Mouse (Mus musculus) T-helper 2 cell (primary cell): ENCODE results near the gene Spata17.

ENCODE experiments used
- in situ Hi-C: fragments of 300-600 bp; cut with MboI, MseI; formaldehyde crosslinking; loops from one replicate; pipeline ENCODE4 v1.15.1; 2025; ENCODE audit warnings: high pct_unique_total_duplicates

Spata17 gene

DNA sequence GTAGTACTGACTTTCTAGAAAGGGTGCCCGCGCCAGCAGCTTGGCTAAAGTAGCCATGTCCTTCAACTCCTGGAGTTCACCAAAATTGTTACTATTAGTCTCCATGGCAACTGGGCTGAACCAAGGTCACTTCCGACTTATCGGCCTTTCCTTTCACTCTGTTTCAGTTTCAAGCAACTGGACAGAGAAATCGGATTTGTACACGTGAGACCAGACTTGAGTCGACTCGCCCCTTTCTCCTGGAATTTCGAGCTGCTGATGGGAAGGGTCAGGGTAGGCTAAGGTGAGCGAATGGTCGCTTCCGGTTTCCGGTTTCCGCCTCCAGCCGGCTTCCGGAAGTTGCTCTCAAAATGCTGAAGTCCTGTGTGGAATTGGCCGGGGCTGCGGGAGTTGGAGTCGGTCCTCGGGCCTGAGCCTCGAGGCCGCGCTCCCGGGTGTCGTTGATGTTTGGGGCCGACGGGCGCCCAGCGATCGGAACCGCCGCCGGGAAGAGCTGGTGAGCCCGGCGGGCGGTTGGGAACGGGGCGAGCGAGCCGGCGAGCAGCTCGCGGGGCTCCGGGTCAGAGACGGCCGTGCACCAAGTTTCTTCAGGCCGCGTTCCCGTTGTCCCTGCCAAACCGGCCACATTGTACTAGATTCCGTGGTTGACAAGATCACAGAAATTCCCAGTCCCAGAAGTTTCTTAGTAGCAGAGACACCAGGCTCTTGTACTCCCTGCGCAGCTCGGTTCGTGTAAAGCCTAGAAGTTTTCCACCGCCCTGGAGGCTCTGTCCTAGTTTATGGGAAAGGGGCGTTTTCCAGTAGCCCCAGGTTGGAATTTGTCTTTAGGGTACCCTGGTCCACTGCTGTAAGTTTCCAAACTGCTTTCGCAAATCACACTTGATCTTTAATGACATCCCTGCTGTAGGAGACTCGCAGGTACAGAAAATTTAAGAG is at the start of gene Spata17, which contains the start of gene Gpatch2:
TSS of gene Spata17 (minus strand) at position 285 of the 936 bp plus-strand sequence.
TSS of gene Gpatch2 (plus strand) at position 328 of the 936 bp plus-strand sequence.
- in situ Hi-C loops: loop anchor here (25.0 kb wide), 1 partner anchor 478 kb away; the partner anchor contains the start of gene Rrp15

- in situ Hi-C loops: no loop called here
Measured at GRCm38 (mm10) chr1:187258756-187259155, 43.5 kb upstream of the Spata17 start.

DNA sequence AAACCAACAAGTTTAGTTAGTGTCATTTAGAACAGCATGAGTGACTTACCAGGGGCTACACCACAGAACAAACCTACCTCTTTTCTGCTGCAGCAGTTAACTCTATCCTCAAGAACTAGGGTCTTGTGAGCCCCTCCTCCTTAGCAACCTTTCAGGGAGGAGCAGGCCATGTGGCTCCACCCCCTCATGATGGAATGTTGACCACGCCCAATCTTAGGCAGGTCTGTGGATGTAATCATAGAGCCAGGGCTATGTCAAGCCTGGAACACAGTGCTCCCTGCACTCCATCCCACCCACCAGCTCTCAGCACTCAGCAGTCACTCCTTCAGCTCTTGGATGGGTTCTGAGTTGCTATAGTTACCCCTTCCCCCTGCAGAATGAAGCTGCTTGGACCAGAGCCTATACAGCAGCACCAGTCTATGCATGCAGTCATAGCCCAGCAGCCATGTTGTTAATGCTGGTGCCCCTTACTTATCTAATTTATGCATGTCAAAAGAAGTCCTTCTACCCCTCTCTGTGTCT is 35.5 kb upstream of the Spata17 start:
- in situ Hi-C loops: no loop called here

- in situ Hi-C loops: no loop called here
Measured at GRCm38 (mm10) chr1:187244734-187245133, 29.5 kb upstream of the Spata17 start.

- in situ Hi-C loops: no loop called here
Measured at GRCm38 (mm10) chr1:187241329-187241728, 26.1 kb upstream of the Spata17 start.

- in situ Hi-C loops: no loop called here
Measured at GRCm38 (mm10) chr1:187240304-187240703, 25.0 kb upstream of the Spata17 start.

- in situ Hi-C loops: no loop called here
Measured at GRCm38 (mm10) chr1:187238061-187238460, 22.8 kb upstream of the Spata17 start.

GRCm38 (mm10) chr1:187236296-187236695 is 21.0 kb upstream of the Spata17 start:
- in situ Hi-C loops: no loop called here

DNA sequence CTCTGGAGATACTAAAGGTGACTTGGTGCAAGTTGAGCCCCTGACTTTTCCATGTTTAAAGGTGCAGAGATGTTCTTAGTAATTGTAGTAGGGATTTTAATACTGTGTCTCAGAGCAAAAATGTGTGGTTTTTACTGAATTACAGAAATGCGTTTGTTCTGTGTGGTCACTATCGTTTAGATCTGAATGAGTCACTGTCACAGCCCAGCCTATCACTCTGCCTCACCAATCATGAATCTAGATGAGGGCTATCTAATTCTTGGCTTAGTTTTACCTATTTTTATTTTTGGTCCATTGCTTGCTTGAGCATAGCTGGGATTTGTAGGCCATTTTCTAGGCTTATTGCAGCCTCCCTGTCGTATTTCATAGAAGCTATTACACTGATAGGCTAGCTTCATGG is 19.9 kb upstream of the Spata17 start:
- in situ Hi-C loops: no loop called here

DNA sequence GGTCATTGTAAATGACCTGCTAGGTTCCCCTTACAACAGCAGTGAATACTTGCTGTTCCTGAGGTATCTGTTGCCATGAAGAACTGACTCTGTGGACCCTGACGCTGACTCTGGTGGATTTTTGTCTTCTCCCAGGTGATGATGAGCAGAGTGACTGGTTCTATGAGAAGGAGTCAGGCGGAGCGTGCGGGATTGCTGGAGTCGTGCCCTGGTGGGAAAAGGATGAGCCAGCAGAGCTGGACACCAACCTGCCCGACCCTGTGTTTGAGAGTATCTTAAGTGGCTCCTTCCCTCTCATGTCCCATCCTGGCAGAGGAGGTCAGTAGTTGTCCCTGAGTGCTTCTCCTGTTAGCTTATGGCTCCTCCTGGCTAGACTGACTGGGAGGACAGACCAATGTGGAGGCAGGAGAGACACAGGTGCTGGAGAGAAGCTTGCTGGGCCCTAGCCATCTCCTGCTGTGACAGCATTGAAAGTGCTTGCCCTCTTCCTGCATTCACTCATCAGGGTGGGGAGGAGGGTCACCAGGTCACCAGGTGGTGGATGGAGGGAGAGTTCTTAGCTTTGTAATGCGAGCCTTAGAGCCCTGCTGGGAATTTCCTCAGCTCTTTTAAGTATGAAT is 17.8 kb upstream of the Spata17 start:
- in situ Hi-C loops: no loop called here

DNA sequence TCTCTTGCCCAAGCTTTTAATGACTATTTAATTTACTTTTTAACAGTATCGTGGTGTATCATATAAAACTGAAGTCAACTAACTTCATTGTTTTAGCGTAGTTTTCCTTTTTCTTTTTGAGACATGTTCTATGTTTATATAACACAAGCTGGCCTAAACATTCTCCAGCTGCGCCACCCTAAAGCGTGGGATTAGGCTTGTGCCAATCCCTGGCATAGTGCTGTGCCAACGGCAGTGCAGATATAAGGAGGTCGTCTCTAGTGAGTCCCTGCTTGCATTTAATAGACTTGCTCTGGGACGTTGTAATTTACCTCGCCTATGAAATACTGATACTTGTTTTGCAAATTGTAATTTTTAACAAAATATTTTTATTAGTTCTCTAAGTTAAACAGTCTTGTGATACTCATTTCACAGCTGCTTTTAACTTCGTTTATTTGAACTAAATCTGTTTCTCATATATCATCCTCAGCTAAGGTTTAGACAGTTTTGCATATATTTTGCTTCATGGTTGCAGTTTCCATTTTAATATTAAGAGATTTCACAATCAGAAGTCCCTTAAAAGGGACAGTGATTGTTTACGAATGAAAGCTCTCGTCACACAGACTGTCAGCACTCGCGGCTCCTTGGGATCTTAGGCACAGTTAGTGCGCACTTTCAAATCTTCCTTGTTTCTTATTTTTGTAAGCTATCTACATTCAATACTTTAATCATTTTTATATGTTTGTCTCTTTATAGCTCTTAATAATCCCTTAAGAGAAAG is 17.1 kb upstream of the Spata17 start:
- in situ Hi-C loops: no loop called here

DNA sequence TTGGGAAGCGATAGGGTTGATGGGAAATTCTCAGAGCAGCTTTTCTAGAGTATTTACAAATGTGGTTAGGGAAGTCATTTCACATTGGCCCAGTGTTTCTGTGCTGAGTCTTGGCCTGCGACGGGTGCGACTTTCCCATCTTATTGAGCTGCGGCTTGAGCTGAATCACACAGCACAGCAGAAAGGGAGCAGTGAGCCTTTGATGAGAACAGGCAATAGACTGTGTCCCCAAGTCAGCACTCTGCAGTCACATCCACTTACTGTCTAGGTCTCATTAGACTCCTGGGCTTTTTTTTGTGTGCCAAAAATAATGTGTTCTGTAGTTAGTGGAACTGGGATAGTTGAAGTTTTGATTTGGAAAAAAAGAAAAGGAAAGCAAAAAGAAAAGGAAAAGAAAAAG is 15.0 kb upstream of the Spata17 start:
- in situ Hi-C loops: no loop called here

GRCm38 (mm10) chr1:187228414-187229146 is 13.3 kb upstream of the Spata17 start:
- in situ Hi-C loops: no loop called here

DNA sequence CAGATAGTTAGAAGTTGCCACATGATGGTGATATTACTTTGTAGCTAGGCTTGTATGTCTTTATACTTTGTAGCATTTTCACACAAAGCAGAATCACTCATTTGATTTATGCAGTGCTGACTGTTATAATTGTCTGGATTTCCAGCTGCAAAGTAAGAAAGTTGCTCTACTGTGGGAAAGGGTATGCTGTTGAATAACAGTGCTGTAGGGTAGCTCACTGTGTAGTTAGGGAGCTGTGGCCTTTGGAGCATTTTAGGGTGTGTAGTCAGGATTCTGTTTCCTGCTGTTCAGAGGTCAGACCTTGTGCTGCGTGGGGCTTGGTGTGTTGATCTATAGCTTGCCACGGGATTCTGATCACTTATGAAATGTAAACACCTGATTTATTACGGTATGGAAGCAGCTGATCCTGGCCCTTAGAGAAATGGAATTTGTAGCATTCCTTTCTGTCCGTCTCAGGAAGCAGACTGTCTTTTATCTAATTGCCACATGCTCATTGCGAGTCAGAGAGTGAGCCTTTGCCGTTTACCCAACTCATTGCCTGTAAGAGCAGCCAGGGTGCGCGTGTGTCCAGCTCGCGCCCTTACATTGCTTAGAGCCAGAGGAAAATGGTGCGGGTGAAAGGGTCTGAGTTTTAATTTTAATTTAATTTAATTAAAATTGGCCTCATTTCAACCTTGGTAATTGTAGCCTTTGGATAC is 11.2 kb upstream of the Spata17 start:
- in situ Hi-C loops: no loop called here

- in situ Hi-C loops: loop anchor here (25.0 kb wide), 1 partner anchor 483 kb away; the partner anchor contains the start of gene Rrp15
Measured at GRCm38 (mm10) chr1:187220756-187221155, 5.5 kb upstream of the Spata17 start.

- in situ Hi-C loops: loop anchor here (25.0 kb wide), 1 partner anchor 480 kb away; the partner anchor contains the start of gene Rrp15
Measured at GRCm38 (mm10) chr1:187216620-187217410, 1.6 kb upstream of the Spata17 start.

DNA sequence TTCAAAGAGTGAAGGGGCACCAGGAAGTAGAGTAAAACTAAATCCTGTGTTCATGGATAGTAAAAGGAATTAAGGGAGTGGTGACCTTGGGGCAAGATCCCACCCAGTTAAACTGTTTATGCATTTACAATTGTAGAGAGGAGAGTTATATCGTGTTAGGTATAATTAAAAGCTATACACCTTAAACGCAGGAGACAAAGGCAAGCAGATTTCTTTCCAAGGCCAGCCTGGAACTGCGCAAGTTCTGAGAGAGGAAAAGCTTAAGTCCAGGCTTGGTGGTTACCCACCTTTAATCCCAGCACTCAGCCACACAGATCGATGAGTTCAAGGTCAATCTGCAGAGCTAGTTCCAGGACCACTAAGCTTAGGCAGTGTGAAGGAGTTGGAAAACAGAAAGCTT is 4.5 kb downstream of the Spata17 start:
- in situ Hi-C loops: loop anchor here (25.0 kb wide), 1 partner anchor 473 kb away; the partner anchor contains the start of gene Rrp15

DNA sequence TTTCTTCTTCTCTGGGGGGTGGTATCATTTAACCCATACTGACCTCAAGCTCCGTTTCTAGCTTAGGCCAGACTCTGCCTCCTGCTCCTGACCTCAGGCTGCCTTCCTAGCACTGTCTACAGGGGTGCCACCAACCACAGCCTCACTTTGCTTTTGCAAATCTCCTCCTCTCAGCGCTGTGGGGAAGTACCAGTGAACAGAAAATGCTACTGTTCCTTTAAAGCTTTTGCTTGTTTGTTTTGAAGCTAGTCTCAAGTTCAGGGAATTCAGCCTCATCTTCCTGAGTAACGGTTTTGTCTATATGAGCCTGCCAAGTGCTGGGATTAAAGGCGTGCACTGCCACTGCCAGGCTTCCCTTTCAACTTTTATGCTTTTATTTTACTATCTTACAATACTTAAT is 5.8 kb downstream of the Spata17 start:
- in situ Hi-C loops: loop anchor here (25.0 kb wide), 1 partner anchor 472 kb away; the partner anchor contains the start of gene Rrp15

- in situ Hi-C loops: loop anchor here (25.0 kb wide), 1 partner anchor 468 kb away; the partner anchor contains the start of gene Rrp15
Measured at GRCm38 (mm10) chr1:187205506-187205905, 9.8 kb downstream of the Spata17 start.
